Mouse (Mus musculus): ENCODE results near the gene Slc39a9. TPM values are rescaled to one million over a fixed set of nuclear protein-coding genes. Genes with fewer than 3 reads are reported as not detected.

The Slc39a9 gene
- polyA plus RNA-seq, 1 experiment from 2014 or later: 14.9 TPM

- no peak for DNase-seq (ENCODE audit: low spot score)
- TF ChIP-seq CTCF (IDR thresholded peaks at IDR 0.05): no peak
- TF ChIP-seq EP300 (IDR thresholded peaks at IDR 0.05): no peak
- WGBS: 74% methylated on average over 3 of the region's 3 CpGs
- Histone ChIP-seq H3K27ac (ENCODE audit: low read length) (no peak overlapping the region), H3K27me3 (replicated peaks; ENCODE audit: insufficient read depth, low read length) (peaks cover 20% of the 10 kb centered on the region; the same call in 1 of the 2 replicates), H3K36me3 (ENCODE audit: insufficient read depth, low read length) (no peaks in the 10 kb centered on the region), H3K9ac (replicated peaks; ENCODE audit: low read depth) (no peak overlapping the region), H3K4me2 (replicated peaks; ENCODE audit: low read depth, low read length) (no peak overlapping the region), H3K4me1 (ENCODE audit: insufficient read depth, low read depth, low read length) (peaks cover 14% of the 10 kb centered on the region; the same call in 1 of the 2 replicates), H3K9me3 (ENCODE audit: low read length) (no peaks in the 10 kb centered on the region), H3K4me3 (ENCODE audit: low read depth, low read length) (no peak overlapping the region)
- ATAC-seq: no peak
These were observed 51.3 kb downstream of the Slc39a9 start for GRCm38 (mm10) chr12:80695004-80695403.

GRCm38 (mm10) chr12:80698526-80699143 is 55.0 kb downstream of the Slc39a9 start:
- no peak for DNase-seq (ENCODE audit: low spot score)
- Histone ChIP-seq H3K4me3 (ENCODE audit: low read depth, low read length) (no peak overlapping the region), H3K4me2 (replicated peaks; ENCODE audit: low read depth, low read length) (no peak overlapping the region), H3K4me1 (ENCODE audit: insufficient read depth, low read depth, low read length) (no peaks in the 10 kb centered on the region), H3K27ac (ENCODE audit: low read length) (no peak overlapping the region), H3K9ac (replicated peaks; ENCODE audit: low read depth) (no peak overlapping the region), H3K27me3 (replicated peaks; ENCODE audit: insufficient read depth, low read length) (peaks cover under 1% of the 10 kb centered on the region; the same call in 1 of the 2 replicates), H3K9me3 (ENCODE audit: low read length) (no peaks in the 10 kb centered on the region), H3K36me3 (ENCODE audit: insufficient read depth, low read length) (no peaks in the 10 kb centered on the region)
- TF ChIP-seq CTCF (IDR thresholded peaks at IDR 0.05) (peak; percentile 27; the same call in 1 of the 2 replicates), EP300 (IDR thresholded peaks at IDR 0.05) (no peak)
- WGBS: 80% methylated on average over 5 of the region's 5 CpGs
- no peak for ATAC-seq

- 62% methylated on average over 2 of the region's 2 CpGs for WGBS
These were observed 55.5 kb downstream of the Slc39a9 start for GRCm38 (mm10) chr12:80699144-80699531.

GRCm38 (mm10) chr12:80701332-80701731 is 57.6 kb downstream of the Slc39a9 start:
- peak; percentile 39 for DNase-seq (ENCODE audit: low spot score)
- peak; percentile 49 for ATAC-seq

More at GRCm38 (mm10) chr12:80699144-80699531, 55.5 kb downstream of the Slc39a9 start:
- H3K27ac ChIP-seq (ENCODE audit: low read length): no peak overlapping the region
- H3K36me3 ChIP-seq (ENCODE audit: insufficient read depth, low read length): no peaks in the 10 kb centered on the region
- TF ChIP-seq CTCF (IDR thresholded peaks at IDR 0.05) (no peak), EP300 (IDR thresholded peaks at IDR 0.05) (no peak)
- no peak overlapping the region for H3K9ac ChIP-seq (replicated peaks; ENCODE audit: low read depth)
- H3K4me2 ChIP-seq (replicated peaks; ENCODE audit: low read depth, low read length): no peak overlapping the region
- no peaks in the 10 kb centered on the region for H3K27me3 ChIP-seq (replicated peaks; ENCODE audit: insufficient read depth, low read length)
- no peaks in the 10 kb centered on the region for H3K9me3 ChIP-seq (ENCODE audit: low read length)
- H3K4me3 ChIP-seq (ENCODE audit: low read depth, low read length): no peak overlapping the region
- H3K4me1 ChIP-seq (ENCODE audit: insufficient read depth, low read depth, low read length): no peaks in the 10 kb centered on the region
- no peak for DNase-seq (ENCODE audit: low spot score)
- no peak for ATAC-seq

GRCm38 (mm10) chr12:80706208-80706914 is 62.7 kb downstream of the Slc39a9 start:
- Histone ChIP-seq H3K4me3 (ENCODE audit: low read depth, low read length) (no peak overlapping the region), H3K9me3 (ENCODE audit: low read length) (no peaks in the 10 kb centered on the region), H3K27me3 (replicated peaks; ENCODE audit: insufficient read depth, low read length) (no peaks in the 10 kb centered on the region), H3K36me3 (ENCODE audit: insufficient read depth, low read length) (no peaks in the 10 kb centered on the region), H3K9ac (replicated peaks; ENCODE audit: low read depth) (no peak overlapping the region), H3K27ac (ENCODE audit: low read length) (no peak overlapping the region), H3K4me1 (ENCODE audit: insufficient read depth, low read depth, low read length) (no peaks in the 10 kb centered on the region), H3K4me2 (replicated peaks; ENCODE audit: low read depth, low read length) (no peak overlapping the region)
- ATAC-seq (no peak), DNase-seq (ENCODE audit: low spot score) (no peak)
- 45% methylated on average over 11 of the region's 11 CpGs for WGBS
- TF ChIP-seq CTCF (IDR thresholded peaks at IDR 0.05): no peak
- TF ChIP-seq EP300 (IDR thresholded peaks at IDR 0.05): no peak

More at GRCm38 (mm10) chr12:80701332-80701731, 57.6 kb downstream of the Slc39a9 start:
- no peak overlapping the region for H3K4me2 ChIP-seq (replicated peaks; ENCODE audit: low read depth, low read length)
- H3K4me3 ChIP-seq (ENCODE audit: low read depth, low read length): no peak overlapping the region
- no peaks in the 10 kb centered on the region for H3K9me3 ChIP-seq (ENCODE audit: low read length)
- no peaks in the 10 kb centered on the region for H3K36me3 ChIP-seq (ENCODE audit: insufficient read depth, low read length)
- no peak overlapping the region for H3K27ac ChIP-seq (ENCODE audit: low read length)
- TF ChIP-seq EP300 (IDR thresholded peaks at IDR 0.05): no peak
- no peak for TF ChIP-seq CTCF (IDR thresholded peaks at IDR 0.05)
- H3K27me3 ChIP-seq (replicated peaks; ENCODE audit: insufficient read depth, low read length): no peaks in the 10 kb centered on the region
- no peak overlapping the region for H3K9ac ChIP-seq (replicated peaks; ENCODE audit: low read depth)
- no peaks in the 10 kb centered on the region for H3K4me1 ChIP-seq (ENCODE audit: insufficient read depth, low read depth, low read length)
- 43% methylated on average over 7 of the region's 7 CpGs for WGBS

- H3K27ac ChIP-seq (ENCODE audit: low read length): 0 out of 2 replicates have a peak overlapping the region, but pooled peaks have one; percentile 20
- no peak overlapping the region for H3K4me3 ChIP-seq (ENCODE audit: low read depth, low read length)
- no peaks in the 10 kb centered on the region for H3K9me3 ChIP-seq (ENCODE audit: low read length)
- H3K4me1 ChIP-seq (ENCODE audit: insufficient read depth, low read depth, low read length): no peaks in the 10 kb centered on the region
- H3K36me3 ChIP-seq (ENCODE audit: insufficient read depth, low read length): no peaks in the 10 kb centered on the region
- no peaks in the 10 kb centered on the region for H3K27me3 ChIP-seq (replicated peaks; ENCODE audit: insufficient read depth, low read length)
- ATAC-seq: no peak
- H3K4me2 ChIP-seq (replicated peaks; ENCODE audit: low read depth, low read length): no peak overlapping the region
- no peak overlapping the region for H3K9ac ChIP-seq (replicated peaks; ENCODE audit: low read depth)
- TF ChIP-seq CTCF (IDR thresholded peaks at IDR 0.05): no peak
- TF ChIP-seq EP300 (IDR thresholded peaks at IDR 0.05): no peak
- peak; percentile 9 for DNase-seq (ENCODE audit: low spot score)
- 13% methylated on average over 6 of the region's 6 CpGs for WGBS
These were observed 63.4 kb downstream of the Slc39a9 start for GRCm38 (mm10) chr12:80706915-80707604.
